Mouse (Mus musculus): ENCODE data around the gene Fmnl1.
"Not testable (repeated sequence)": the region's sequence is repeated elsewhere in the genome, so short reads cannot be mapped to it uniquely, and the experiment has no call there.

The Fmnl1 gene

GRCm38 (mm10) chr11:103219995-103220394, 49.1 kb downstream of the Fmnl1 start:
- no peak for DNase-seq (ENCODE audit: low read depth, low spot score)

- no peak for DNase-seq (ENCODE audit: low read depth, low spot score)
Measured at GRCm38 (mm10) chr11:103221437-103221836, 50.5 kb downstream of the Fmnl1 start.

GRCm38 (mm10) chr11:103222718-103223117, 51.8 kb downstream of the Fmnl1 start:
- not testable (repeated sequence) for DNase-seq (ENCODE audit: low read depth, low spot score)

DNA sequence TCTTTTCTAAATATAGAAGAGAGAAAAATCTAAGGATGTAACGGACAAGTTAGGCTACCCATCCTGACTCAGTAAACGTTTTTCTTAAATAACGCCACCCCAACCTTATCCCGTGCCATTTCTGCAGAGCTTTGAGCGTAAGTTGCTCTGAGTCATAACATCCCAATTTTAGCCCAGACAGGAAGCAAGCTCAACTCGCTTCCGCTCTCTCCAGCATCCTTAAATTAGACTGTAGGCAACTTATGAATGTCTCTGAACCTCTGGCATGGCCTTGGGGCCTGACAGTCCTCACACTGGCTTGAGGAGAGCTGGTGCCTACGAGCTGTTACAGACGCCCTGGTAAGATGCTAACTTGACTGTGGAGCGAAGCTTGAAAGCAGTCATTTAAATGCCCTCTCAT, 52.5 kb downstream of the Fmnl1 start:
- DNase-seq (ENCODE audit: low read depth, low spot score), result no peak

DNA sequence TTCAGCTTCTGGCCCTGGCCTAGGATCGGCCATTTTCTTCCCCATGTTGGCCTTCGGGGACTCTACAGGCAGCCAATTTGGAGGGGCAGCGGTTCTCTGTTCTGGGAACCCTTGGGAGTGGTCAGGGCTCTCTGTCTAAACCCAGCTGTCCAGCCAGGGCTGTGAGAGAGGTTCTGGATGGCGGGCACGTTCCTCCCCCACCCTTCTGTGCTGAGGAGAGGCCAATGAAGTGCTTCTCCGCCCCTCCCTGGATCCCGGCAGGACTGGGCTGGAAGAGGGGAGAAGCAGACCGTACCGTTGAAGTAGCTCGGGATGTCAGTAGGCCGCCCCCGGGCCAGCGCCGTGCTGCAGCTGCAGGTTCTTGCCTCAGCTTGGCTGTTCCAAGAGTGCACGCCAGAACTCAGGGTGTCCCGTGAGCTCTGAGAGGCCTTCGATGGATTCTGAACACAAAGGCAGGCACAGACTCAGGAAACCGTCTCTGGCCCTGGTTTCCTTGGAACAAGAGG, 53.1 kb downstream of the Fmnl1 start:
- no peak for DNase-seq (ENCODE audit: low read depth, low spot score)

- peak; percentile 27 for DNase-seq (ENCODE audit: low read depth, low spot score)
Measured at GRCm38 (mm10) chr11:103229608-103230007, 58.7 kb downstream of the Fmnl1 start.

DNA sequence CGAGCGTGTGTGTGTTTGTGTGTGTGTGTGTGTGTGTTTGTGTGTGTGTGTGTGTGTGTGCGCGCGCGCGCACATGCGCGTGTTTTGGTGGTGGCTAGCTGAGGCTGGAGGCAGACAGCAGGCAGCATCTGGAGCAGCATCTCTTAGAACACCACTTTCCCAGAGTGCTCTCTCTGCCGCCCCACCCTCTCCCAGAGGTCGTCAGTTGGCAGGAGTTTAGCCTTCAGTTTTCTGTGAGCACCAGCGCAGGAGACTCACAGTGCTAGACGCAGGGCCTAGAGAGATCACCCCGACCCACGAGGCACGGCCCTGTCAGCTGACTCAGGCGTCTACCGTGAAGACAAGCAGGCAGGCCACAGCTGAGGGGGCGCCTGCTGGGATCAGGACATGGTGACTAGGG, 59.7 kb downstream of the Fmnl1 start:
- DNase-seq (ENCODE audit: low read depth, low spot score), result no peak

- no peak for DNase-seq (ENCODE audit: low read depth, low spot score)
Measured at GRCm38 (mm10) chr11:103231367-103231766, 60.5 kb downstream of the Fmnl1 start.

DNA sequence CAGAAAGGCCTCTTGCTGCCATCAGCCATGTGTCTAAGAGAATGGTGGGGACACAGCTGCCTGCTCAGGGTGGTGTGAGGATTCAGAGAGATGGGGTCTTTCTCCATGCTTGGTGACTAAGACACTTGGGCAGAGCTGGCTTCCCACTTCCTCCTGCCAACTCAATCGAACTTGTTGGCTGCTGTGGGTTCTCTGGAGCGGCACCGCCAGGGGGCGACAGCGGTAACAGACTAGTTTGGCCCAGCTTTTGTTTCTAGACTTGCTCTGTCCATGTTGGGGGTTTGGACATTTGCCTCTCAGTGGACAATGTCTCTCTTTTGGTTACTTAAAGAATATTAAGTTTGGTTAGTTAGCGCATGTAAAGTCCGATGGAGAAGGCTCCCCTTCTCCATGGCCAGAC, 62.1 kb downstream of the Fmnl1 start:
- peak; percentile 87 for DNase-seq (ENCODE audit: low read depth, low spot score)

GRCm38 (mm10) chr11:103234447-103234846, 63.5 kb downstream of the Fmnl1 start:
- DNase-seq (ENCODE audit: low read depth, low spot score), result no peak

- no peak for DNase-seq (ENCODE audit: low read depth, low spot score)
Measured at GRCm38 (mm10) chr11:103235702-103236101, 64.8 kb downstream of the Fmnl1 start.

DNA sequence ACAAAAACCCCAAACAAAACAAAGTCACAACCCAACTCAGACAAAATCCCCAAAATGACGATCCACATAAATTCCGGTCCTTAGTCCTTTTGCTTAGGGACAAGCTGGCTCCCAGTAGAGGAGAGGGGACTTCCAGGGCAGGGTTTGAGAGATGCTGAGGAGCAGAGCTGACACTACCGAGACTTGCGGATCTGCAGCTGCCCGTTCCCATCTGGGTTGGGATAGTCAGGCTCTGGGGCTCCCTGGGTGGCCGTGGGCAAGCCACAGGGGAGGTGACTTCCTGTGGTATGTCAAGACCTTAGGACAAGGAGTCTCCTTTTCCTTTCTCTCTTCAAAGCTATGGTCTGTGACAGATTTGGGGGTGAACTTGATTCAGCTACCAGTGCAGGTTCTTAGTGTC, 65.5 kb downstream of the Fmnl1 start:
- no peak for DNase-seq (ENCODE audit: low read depth, low spot score)

- no peak for DNase-seq (ENCODE audit: low read depth, low spot score)
Measured at GRCm38 (mm10) chr11:103236903-103237302, 66.0 kb downstream of the Fmnl1 start.

- peak; percentile 36 for DNase-seq (ENCODE audit: low read depth, low spot score)
Measured at GRCm38 (mm10) chr11:103237757-103238156, 66.8 kb downstream of the Fmnl1 start.

- no peak for DNase-seq (ENCODE audit: low read depth, low spot score)
Measured at GRCm38 (mm10) chr11:103240740-103241139, 69.8 kb downstream of the Fmnl1 start.

GRCm38 (mm10) chr11:103244856-103245255, 73.9 kb downstream of the Fmnl1 start:
- no peak for DNase-seq (ENCODE audit: low read depth, low spot score)

- DNase-seq (ENCODE audit: low read depth, low spot score), result no peak
Measured at GRCm38 (mm10) chr11:103246081-103246730, 75.3 kb downstream of the Fmnl1 start.

- DNase-seq (ENCODE audit: low read depth, low spot score), result no peak
Measured at GRCm38 (mm10) chr11:103246731-103247290, 75.9 kb downstream of the Fmnl1 start.

GRCm38 (mm10) chr11:103247504-103248177, 76.7 kb downstream of the Fmnl1 start:
- DNase-seq (ENCODE audit: low read depth, low spot score), result no peak

Measured in CD4-positive, CD25-positive, alpha-beta regulatory T cell, adult 2 months (primary cell).